Mouse (Mus musculus) adrenal gland, postnatal 14 days (tissue): ENCODE data around the gene Epdr1. TPM values are rescaled to one million over a fixed set of nuclear protein-coding genes. Genes with fewer than 3 reads are reported as not detected.

ENCODE experiments used
- DNase-seq: peaks from one replicate; pipeline ENCODE4 v3.0.0; 2021; ENCODE audit warnings: mixed read lengths
- long read RNA-seq, 2 experiments: library from polyadenylated mRNA; stranded (forward); transcript quantifications; one replicate each; pipeline ENCODE4 v2.0.0; 2021
- total RNA-seq: library from RNA; stranded (reverse); gene quantifications from 2 replicates; pipeline ENCODE4 v1.2.3, GENCODE M21; 2021

The Epdr1 gene
- 13.4 and 15.6 TPM in 2 replicates for total RNA-seq
- long read RNA-seq, experiment 1, transcript Epdr1-201 (3 exons, 2,363 nt): major isoform, 54 of 58 reads
- long read RNA-seq, experiment 1, partial matches to known transcripts: 2 of 58 reads
- long read RNA-seq, experiment 1, other reads (novel, unspliced or antisense): 2 of 58 reads
- long read RNA-seq, experiment 2, transcript Epdr1-201 (3 exons, 2,363 nt): major isoform, 30 of 31 reads
- long read RNA-seq, experiment 2, partial matches to known transcripts: 0 of 31 reads
- long read RNA-seq, experiment 2, other reads (novel, unspliced or antisense): 1 of 31 reads

DNA sequence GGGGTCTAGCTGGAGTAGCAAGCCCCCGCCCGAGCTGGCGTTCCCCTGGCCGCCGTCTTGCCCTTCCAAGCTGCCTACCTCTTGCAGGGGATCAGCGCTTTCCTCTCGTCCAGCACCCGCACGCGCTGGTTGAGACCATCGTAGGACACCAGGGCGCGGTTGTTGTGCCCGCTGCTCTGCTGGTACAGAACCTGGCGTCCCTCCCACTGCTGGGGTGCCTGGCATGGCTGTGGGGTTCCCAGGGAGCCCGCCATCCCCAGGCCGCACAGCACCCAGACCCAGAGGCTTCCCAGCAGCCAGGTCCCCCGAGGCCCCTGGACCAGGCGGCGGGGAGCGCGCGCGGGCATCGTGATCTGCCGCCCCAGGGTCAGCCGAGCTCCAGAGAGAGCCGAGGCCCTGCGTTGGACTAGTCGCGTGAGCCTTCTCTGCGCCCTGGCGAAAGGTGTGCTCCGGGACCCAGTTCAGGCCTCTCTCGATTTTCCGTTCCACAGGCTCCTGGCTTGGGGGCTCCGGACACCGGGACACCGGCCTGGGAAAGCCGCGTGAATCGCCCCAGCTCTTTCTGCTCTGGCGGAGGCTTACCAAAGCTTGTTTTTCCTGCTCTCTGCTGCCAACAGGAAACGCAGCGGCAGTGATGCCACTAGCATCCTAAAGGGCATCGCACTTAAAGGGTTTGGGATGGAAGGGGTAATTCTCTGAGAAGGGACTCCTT, at the start of gene Epdr1:
TSS of gene Epdr1 (minus strand) at position 712 of the 712 bp plus-strand sequence.
- DNase-seq: peak; percentile 83

DNA sequence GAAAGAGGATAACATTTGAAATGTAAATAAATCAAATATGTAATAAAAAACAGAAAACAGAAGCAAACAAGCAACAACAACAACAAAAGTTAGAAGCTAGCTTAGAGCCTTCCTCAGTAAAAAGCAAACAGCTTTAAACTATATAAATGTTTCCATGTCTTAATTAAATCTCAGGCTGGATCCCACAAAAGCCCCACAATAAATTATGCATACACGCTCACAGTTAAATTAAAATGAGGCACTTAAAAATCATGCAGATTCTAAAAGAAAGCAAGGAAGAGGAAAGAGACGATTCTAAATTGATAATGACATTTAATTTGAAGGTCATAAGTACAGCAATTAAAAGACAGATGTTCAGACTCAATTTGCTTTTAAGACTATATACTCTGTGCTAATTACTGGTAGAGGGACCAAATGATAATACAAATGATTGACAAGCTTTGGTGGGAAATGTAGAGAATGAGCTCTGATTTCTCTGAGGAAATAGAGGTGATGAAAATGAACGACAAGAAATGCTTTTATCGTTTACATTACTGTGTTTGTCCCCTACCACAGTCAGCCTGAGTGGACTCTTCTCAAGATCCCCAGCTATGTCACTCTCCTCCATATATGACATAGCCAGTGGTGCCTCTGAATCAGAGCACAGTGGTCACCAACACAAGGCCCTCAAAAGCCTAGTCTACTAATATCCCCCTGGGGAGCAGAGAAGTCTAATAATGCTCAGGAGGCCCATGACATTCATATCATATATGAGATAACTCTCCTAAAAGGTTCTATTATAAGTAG, 48.8 kb upstream of the Epdr1 start:
- no peak for DNase-seq

DNA sequence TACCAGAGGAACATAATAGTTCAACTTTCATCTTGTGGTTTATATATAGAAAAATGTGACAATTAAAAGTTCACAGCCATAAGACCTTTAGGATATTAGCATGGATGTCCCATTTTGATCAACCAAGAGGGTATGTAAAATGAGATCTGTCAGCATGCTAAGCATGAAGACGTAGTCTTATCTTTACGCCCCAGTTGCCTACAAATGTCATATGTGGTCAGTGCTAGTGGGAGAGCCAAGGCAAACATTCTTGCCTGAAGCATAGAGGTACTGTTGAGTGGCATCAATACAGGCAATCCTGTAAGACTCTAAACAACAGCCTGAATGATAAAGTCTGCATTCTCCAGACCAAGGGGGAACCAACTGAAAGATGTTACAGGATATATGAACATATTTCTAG, 32.7 kb upstream of the Epdr1 start:
- DNase-seq: no peak

DNA sequence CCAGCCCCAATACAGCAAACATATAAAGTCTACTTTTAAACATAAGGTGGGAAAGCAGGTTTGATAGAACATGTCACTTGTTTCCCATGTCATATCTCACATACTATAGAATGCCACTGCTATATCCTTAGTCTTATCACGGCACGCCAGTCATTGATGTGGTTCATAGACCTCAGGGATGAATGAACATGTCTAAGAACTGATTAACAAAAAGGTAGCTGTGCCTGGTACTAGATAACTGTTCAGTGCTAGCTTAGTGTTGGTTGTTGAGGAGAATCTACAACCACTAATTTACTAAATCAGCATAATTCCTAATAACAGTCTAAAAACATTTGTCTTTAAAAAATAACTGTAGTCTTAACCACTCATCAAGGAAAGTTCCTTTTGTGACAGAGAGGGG, 30.1 kb upstream of the Epdr1 start:
- DNase-seq: no peak

DNA sequence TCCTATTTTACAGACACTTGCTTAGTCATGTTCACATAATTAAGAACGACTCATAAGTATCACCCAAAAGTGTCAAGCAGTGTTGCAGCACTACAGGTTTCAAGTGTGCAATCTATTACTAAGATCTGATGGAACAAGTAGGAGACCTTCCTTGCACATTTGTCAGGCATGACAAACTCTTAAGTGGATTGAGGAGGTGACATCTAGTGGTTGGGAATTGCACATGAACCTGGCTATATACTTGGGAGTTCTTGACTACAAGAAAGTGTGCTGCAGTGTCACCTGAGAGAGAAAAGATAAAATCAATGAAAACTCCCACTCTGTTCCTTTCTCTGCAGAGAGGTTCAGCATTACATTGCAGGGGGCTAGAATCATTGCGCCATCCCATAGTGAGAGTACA, 24.5 kb upstream of the Epdr1 start:
- DNase-seq: no peak

DNA sequence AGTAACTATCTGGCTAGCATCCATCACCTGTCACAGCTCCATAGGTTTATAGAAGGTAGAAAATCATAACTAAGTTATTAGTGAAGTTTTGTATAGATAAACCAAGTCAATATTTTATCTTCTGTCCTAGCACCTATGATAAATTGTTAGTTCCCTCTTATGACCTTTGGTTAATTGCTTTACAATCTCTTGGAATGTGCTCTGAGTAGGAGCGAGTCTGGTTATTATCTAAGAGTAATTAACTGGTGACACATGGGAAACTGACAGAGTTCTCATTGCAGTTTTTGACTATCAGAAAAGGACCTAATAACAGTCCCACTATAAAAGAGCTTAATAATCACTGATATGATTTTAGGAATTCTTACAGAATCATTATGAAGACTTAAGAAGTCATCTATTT, 23.8 kb upstream of the Epdr1 start:
- DNase-seq: no peak

DNA sequence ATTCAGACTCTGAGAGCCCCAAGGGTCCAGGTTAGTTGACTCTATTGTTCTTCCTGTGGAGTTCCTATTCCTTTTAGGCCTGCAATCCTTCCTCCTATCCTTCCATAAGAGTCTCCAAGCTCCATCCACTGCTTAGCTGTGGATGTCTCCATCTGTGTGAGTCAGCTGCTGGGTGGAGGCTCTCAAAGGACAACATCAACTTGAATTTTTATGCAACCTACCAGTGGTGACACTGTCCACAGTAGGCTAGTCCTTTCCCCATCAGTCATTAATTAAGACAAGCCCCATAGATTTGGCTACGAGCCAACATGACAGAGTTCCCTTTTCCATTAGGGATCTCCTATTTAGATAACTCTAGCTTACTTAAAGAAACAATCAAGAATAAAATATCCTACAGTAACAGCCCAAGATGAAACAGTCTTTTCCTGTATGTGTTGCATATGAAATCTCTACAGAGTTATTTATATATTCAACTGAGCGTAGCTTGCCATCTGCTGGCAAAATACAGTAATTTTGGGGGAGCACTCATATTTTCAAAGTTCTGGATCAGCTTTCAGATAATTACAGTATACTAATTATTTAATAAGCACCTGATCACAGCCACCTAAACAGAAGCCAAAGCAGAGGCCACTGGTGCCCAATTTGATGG, 20.6 kb upstream of the Epdr1 start:
- DNase-seq: peak; percentile 8

DNA sequence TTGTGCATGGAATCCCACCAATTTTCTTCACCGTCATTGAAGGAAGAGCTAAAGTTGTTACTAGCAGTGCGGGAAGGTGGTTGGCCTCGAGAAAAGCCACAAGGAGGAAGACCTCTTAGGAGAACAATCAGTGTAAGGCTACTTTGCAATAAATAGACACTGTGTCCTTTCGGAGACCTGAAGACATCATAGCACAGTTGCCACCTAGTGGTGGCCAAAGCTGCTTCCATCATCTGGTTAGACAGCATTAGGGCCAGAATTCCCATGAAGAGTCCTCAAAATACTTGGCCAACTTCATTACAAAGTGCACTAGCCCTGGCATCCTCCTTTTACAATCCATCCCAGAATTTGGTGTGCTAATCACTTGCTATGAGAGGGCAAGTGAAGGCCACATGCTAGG, 16.4 kb upstream of the Epdr1 start:
- DNase-seq: peak; percentile 9

DNA sequence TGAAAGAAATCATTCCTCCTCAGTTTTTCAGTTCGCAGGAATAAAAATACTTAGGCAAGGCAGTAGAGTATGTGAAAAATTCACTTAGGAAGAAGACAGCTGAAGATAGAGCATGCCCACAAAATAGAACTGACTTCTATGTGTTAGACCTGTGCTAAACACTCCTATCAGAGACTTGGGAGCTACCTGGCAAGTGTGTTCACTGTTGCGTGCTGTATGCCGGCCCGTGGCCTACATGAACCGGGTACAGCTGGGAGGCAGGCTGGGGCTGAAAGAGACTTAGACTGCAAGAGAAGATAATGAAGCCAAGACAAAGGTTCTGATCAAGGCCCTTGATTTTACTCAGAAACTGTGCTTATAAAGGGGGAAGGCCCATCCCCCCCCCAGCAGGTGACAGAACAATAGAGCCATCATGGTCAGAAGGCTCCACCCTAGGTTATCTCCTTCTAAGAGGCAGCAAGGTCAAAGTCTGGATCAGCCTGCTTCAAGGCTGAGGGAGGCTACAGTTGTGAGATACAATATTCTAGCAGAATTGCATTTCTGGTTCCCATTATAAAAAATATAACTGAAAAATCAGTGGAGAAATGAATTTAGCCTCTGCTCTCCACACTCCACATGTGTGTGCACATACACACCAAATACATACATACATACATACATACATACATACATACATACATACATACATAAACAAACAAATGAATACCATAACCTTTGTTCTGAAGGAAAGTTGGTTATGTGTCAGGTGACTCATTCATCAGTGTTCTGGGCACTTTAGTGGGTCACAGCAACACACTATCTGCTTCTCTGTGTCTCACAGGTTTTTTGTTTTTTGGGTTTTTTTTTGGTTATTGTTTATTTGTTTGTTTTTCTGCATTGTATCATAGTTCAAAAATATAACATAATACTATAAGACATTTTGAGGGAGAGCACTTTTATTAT, 11.3 kb upstream of the Epdr1 start:
- DNase-seq: no peak

DNA sequence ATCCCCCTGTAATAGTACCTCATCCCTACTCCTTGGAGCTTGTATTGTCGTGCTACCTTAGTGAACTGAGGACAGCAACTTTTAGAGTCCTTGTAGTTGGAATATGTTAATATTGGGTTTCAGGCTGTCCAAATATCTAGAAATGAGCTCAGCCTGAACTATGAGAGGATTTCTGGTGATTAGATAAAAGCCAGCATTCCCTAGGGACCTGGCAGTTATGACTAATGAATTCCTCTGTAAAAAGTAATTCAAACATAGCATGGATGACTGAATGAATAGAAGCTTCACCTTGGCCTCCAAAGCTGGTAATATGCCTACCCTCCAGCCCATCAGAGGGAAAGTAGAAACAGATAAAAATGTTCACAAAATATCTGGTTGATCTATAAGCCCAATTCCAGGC, 6.7 kb upstream of the Epdr1 start:
- no peak for DNase-seq

DNA sequence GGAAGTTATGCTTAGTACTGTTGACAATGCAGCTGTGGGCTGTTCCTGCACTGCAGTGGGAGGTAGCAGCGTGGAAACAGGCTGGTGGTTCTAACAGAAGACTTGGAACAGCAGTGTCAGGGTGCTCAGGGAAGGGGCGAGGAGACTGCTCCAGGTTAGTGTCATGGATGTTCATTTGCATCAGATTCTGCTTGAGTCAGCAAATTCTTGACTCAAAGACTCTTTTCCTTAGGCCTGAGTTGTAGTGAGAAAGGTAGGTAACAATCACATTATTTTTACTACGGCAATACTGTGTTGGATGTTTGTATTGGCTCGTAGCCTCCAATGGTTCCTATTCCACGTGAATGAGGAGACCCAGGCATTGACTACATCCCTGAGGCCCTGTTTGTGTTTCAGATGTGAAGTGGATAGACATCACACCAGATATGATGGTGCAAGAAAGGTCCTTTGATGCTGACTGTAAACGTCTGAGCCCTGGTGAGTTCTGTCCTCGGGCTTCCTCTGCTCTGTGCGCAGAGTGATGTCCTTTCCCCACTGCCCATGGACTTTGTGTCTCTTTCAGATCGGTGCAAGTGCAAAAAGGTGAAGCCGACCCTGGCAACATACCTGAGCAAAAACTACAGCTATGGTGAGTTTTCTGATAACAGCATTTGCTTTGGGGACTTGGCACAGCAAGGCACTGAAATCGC, 5.0 kb upstream of the Epdr1 start:
- no peak for DNase-seq

DNA sequence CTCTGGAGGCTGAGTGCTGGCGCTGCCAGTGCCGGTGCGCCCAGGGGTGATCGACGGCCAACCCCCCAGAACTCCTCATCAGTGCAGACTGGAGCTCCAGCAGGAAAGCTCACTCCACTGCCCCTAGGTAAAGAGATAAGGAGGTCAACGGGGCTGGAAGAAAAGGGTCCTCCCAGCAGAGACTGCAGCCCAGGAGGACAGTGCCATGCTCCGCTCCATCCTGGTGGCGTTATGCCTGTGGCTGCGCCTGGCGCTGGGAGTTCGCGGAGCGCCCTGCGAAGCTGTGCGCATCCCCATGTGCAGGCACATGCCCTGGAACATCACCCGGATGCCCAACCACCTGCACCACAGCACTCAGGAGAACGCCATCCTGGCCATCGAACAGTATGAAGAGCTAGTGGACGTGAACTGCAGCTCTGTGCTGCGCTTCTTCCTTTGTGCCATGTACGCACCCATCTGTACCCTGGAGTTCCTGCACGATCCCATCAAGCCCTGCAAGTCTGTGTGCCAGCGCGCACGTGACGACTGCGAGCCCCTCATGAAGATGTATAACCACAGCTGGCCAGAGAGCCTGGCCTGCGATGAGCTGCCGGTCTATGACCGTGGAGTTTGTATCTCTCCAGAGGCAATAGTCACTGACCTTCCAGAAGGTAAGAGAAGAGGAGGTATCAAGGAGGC, 3.6 kb upstream of the Epdr1 start:
- peak; percentile 11 for DNase-seq

DNA sequence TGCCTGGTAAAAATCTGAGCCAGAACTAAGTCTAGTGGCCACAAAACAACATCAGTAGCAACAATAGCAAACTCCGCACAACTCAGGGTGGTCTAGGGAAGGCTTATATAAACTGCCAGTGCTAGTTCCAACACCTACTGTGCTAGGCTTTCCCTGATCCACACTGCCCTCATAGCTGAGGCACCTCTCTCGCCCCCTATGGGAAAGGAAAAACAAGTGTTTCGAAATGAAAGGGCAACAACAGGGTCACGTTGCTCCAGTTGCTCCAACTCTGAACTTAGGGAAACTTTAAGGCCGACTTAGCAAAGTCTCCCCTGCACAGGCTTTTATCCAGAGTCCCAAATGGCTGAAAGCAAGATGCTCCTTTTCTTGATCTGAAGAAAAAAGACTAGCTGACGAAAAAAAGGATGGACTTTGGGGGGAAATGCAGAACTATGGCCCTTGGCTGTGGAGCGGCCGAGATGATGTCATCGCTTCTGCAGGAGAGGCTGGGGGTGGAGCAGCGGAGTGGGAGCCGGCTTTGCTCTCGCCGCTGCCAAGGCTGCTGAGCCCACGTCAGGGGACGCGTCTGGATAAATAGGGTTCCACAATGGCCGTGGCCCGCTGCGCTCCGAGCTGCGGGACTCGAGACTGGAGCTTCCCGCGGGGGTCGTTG, 3.0 kb upstream of the Epdr1 start, which contains the start of gene Sfrp4:
TSS of gene Sfrp4 (plus strand) at position 532 of the 655 bp plus-strand sequence.
- peak; percentile 67 for DNase-seq

DNA sequence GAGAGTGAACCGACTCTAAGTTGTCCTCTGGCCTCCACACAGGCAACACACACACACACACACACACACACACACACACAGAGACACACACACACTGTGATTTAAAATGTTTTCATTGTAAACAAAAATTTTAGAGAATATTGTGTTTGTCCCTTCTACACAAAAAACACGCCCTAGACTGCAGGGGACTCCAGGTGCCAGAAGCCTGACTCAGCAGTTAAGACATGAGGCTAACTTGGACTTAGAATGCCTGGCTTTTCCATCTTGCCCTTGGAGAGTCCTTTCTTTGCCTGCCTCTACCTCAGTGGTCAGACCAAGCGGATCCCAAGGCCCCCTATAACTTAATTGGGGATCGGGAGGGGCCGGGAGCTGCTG, 899 bp downstream of the Epdr1 start:
- no peak for DNase-seq

DNA sequence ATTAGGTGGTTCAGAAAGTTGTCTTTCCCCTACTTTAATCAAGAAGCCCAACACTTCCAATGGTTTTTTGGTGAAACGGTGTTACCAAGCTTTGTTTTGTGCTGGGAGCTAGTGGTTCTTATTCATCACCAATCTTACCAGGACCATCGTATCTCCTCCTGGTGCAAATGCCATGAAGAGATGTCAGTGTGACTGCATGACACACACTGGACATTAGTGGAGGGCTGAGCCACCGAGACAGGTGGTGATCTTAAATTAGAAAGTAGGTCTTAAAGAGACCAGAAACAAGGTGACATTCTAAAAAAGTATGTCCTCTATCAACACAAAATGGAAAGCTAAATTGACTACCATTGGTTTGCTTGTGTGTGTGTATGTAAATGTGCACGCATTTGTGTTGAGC, 1.6 kb downstream of the Epdr1 start:
- no peak for DNase-seq

DNA sequence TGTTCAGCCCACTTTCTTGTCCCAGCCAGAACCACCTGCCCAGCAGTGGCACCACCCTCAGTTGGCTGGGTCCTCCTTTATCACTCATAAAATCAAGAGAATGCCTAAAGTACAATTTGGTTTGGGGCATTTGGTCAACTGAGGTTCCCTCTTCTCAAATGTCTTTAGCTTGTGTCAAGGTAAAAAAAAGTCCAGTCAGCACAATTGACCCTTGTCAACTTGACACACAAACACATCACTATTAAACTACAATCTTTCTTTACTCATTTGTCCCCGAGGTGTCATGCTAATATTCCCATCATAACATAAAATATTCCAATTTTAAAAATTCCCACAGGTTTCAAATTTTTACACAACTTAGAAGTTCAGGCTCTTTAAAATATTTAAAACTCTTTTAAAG, 5.4 kb downstream of the Epdr1 start:
- no peak for DNase-seq

DNA sequence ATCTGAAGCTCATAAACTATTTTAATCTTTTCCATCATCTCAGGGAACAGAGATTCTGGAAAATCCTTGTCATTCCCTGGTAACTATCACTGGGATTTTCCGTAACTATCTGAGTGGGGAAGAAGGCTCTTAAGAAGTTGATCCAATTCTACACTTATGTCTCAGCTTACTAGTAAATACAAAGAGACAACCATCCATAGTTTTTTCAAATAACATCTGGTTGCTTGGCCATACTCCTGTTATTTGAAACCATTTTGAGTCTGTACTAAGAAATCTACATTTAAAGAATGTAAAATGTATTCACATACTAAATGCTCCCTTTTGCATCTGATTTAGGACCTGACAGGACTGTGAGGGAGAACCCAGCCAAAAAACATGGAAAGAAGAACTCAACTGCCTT, 6.3 kb downstream of the Epdr1 start:
- DNase-seq: no peak

DNA sequence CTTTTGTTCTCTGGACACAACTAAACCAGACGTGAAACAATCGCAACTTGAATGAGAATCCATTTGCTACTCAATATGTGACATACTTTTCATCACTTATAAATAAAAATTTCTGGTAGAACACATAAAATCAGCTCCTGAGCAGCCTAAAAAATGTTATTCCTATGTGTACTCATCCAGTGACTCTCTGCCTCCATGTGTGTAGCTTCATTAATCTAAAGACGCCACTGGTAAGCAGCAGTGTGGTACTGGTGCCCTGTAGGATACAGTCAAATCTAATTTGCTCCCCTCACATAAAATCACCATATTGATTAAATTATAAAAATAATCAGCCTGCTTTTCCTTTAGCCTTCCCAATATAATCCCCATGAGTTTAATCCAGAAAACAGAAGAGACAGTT, 6.8 kb downstream of the Epdr1 start:
- no peak for DNase-seq

DNA sequence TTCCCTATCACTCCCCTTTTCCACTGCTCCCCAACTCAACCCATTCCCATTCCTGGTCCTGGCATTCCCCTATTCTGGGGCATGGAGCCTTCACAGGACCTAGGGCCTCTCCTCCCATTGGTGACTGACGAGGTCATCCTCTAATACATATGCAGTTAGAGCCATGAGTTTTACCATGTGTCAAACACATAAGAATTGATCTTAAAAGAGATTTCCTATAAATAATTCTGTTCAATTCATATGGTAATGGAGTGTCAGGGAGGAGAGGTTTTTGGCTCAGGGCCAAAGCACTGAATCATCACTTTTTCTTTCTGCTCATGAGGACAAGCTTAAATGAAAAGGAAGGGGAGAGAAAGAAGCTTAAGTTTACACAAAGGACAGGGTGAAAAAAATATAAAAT, 7.4 kb downstream of the Epdr1 start:
- DNase-seq: peak; percentile 16

DNA sequence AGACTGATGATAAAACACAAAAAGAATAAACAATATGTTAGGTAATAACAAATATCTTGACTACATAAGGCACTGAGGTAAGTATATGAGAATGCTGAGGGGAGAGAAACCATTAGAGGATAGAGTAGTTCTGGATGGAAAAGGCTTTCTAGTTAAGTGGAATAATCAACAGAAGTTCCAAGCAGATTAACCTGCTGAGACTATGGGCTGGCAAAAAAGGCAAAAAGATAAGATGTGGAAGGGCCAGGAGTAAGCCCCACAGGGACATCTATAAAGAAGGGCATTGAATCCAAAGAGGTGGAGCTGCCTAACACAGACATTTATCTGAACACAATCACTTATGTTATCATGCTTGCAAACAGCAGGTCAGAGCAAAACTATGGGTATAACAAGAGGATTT, 11.6 kb downstream of the Epdr1 start:
- no peak for DNase-seq
